Mouse (Mus musculus): Measurements from ENCODE around the gene Gch1. TPM values are rescaled to one million over a fixed set of nuclear protein-coding genes. Genes with fewer than 3 reads are reported as not detected.
"Not testable (repeated sequence)": the region's sequence is repeated elsewhere in the genome, so short reads cannot be mapped to it uniquely, and the experiment has no call there.

Gene Gch1
- polyA plus RNA-seq, 1 experiment from 2014 or later: 2.2 TPM

DNA sequence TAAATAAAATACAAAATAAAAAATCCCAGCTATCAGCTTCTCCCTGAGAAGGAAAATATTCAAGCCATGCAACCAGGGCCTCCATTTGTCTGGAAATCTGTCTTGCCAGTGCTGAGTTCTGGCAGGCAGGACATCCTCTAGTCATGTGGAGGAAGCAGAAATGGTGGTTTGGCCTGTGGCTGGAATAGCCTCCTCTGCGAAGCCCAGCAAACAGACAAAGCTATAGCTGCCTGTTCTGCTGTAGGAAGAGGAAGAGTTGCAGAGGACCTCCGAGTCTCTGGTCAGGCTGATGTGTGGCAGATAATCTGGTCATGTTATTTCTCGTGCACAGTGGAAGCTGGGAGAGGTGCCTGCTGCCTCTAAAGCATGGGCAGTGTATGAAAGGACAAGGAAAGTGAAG, 50.4 kb downstream of the Gch1 start:
- 87% methylated on average over 3 of the region's 3 CpGs for WGBS
- Histone ChIP-seq H3K4me2 (replicated peaks) (no peak overlapping the region), H3K27me3 (replicated peaks) (no peaks in the 10 kb centered on the region), H3K4me1 (no peaks in the 10 kb centered on the region), H3K9me3 (no peaks in the 10 kb centered on the region), H3K27ac (no peak overlapping the region), H3K36me3 (no peaks in the 10 kb centered on the region), H3K9ac (no peak overlapping the region), H3K4me3 (no peak overlapping the region)
- ATAC-seq (ENCODE audit: low FRiP score, low read depth): no peak

DNA sequence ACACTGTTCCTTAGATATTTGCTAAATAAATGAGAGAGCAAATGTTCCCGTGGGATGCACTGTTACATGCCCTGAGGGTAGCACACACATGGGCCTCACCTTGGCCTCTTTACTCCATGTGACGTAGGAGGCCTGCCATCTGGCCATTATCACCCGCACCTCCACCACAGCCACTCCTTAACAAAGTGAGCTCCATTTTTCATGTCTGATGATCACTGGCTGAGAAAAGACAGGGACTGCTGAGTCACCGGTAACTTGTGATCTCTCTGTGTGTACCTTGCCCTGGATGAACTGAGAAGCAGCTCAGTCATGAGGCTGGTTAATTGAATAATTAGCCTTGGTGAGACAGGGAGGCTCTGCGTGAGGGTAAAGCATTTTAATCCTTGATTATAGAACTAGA, 52.6 kb downstream of the Gch1 start:
- no peak for ATAC-seq (ENCODE audit: low FRiP score, low read depth)
- no peak overlapping the region for H3K4me2 ChIP-seq (replicated peaks)
- no peaks in the 10 kb centered on the region for H3K4me1 ChIP-seq
- H3K4me3 ChIP-seq: no peak overlapping the region
- H3K27me3 ChIP-seq (replicated peaks): no peaks in the 10 kb centered on the region
- no peak overlapping the region for H3K27ac ChIP-seq
- no peaks in the 10 kb centered on the region for H3K9me3 ChIP-seq
- H3K9ac ChIP-seq: no peak overlapping the region
- 87% methylated on average over 5 of the region's 5 CpGs for WGBS
- H3K36me3 ChIP-seq: no peaks in the 10 kb centered on the region

- Histone ChIP-seq H3K9me3 (no peaks in the 10 kb centered on the region), H3K9ac (no peak overlapping the region), H3K4me2 (replicated peaks) (no peak overlapping the region), H3K36me3 (no peaks in the 10 kb centered on the region), H3K27me3 (replicated peaks) (no peaks in the 10 kb centered on the region), H3K27ac (no peak overlapping the region), H3K4me3 (no peak overlapping the region), H3K4me1 (no peaks in the 10 kb centered on the region)
- no peak for ATAC-seq (ENCODE audit: low FRiP score, low read depth)
- 81% methylated on average over 10 of the region's 10 CpGs for WGBS
Observed at GRCm38 (mm10) chr14:47133948-47134347, 55.3 kb downstream of the Gch1 start.

DNA sequence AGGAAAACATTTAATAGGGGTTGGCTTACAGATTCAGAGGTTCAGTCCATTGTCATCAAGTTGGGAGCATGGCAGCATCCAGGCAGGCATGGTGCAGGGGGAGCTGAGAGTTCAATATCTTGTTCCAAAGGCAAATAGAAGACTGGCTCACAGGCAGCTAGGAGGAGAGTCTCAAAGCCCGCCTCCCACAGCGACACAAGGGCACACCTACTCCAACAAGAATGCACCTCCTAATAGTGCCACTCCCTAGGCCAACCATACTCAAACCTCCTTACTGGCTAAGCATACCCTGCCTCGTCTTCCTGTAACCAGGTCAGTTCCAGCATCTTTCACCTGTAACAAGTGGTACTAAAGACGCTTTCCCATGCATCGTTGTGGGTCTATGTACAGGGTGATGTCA, 61.2 kb downstream of the Gch1 start:
- Histone ChIP-seq H3K4me1 (no peaks in the 10 kb centered on the region), H3K9me3 (0 out of 2 replicates have a peak, but pooled peaks cover 3% of the 10 kb centered on the region), H3K27ac (no peak overlapping the region), H3K4me3 (no peak overlapping the region), H3K36me3 (no peaks in the 10 kb centered on the region), H3K4me2 (replicated peaks) (no peak overlapping the region), H3K27me3 (replicated peaks) (no peaks in the 10 kb centered on the region), H3K9ac (no peak overlapping the region)
- WGBS: 93% methylated on average over 5 of the region's 5 CpGs
- no peak for ATAC-seq (ENCODE audit: low FRiP score, low read depth)

- Histone ChIP-seq H3K27ac (no peak overlapping the region), H3K4me1 (no peaks in the 10 kb centered on the region), H3K27me3 (replicated peaks) (no peaks in the 10 kb centered on the region), H3K9ac (no peak overlapping the region), H3K4me2 (replicated peaks) (no peak overlapping the region), H3K4me3 (no peak overlapping the region), H3K36me3 (no peaks in the 10 kb centered on the region), H3K9me3 (no peaks in the 10 kb centered on the region)
- no peak for ATAC-seq (ENCODE audit: low FRiP score, low read depth)
- 80% methylated on average over 7 of the region's 7 CpGs for WGBS
Observed at GRCm38 (mm10) chr14:47117522-47117921, 71.7 kb downstream of the Gch1 start.

DNA sequence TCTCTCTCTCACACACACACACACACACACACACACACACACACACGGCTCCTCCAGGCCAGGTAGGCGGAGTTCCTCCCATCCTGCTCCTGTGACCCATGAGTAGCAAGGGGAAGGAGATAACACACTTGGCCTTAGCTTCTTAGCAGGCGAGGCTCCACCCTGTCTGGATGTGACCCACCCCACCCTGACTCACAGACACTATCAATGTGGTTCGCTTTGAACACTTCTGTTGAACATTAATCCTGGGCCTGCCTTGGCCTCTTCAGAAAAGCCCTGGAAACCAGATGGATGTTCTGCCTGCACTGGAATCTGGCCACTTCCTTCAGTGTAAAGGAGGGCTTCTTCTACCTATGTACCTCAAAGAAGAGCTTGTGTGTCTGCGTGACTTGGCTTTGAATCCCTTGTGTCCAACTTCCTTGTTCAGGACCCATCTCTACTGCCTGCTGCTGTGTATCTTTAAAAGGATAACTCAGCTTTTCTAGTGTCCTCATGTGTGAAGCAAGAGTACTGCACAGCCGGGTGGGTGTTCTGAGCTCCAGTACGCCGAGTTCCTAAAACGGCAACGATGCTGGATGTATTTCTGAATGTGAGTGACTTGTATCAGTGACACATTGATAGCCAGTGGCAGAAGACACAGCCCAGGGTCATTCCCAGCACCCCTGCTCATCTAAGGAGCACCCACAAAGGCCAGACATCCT, 73.0 kb downstream of the Gch1 start:
- no peaks in the 10 kb centered on the region for H3K9me3 ChIP-seq
- WGBS: 88% methylated on average over 9 of the region's 10 CpGs
- H3K4me2 ChIP-seq (replicated peaks): no peak overlapping the region
- no peak overlapping the region for H3K9ac ChIP-seq
- no peaks in the 10 kb centered on the region for H3K36me3 ChIP-seq
- H3K4me3 ChIP-seq: no peak overlapping the region
- H3K27ac ChIP-seq: no peak overlapping the region
- no peaks in the 10 kb centered on the region for H3K4me1 ChIP-seq
- no peaks in the 10 kb centered on the region for H3K27me3 ChIP-seq (replicated peaks)
- ATAC-seq (ENCODE audit: low FRiP score, low read depth): no peak

GRCm38 (mm10) chr14:47115154-47115553, 74.1 kb downstream of the Gch1 start:
- no peak for ATAC-seq (ENCODE audit: low FRiP score, low read depth)
- H3K4me2 ChIP-seq (replicated peaks): no peak overlapping the region
- H3K4me1 ChIP-seq: no peaks in the 10 kb centered on the region
- no peaks in the 10 kb centered on the region for H3K9me3 ChIP-seq
- WGBS: 62% methylated on average over 9 of the region's 9 CpGs
- no peak overlapping the region for H3K27ac ChIP-seq
- no peaks in the 10 kb centered on the region for H3K36me3 ChIP-seq
- H3K27me3 ChIP-seq (replicated peaks): no peaks in the 10 kb centered on the region
- H3K4me3 ChIP-seq: no peak overlapping the region
- H3K9ac ChIP-seq: no peak overlapping the region

GRCm38 (mm10) chr14:47111341-47111740, 77.9 kb downstream of the Gch1 start:
- Histone ChIP-seq H3K36me3 (no peaks in the 10 kb centered on the region), H3K27me3 (replicated peaks) (no peaks in the 10 kb centered on the region), H3K9me3 (no peaks in the 10 kb centered on the region), H3K9ac (no peak overlapping the region), H3K4me3 (no peak overlapping the region), H3K27ac (no peak overlapping the region), H3K4me1 (no peaks in the 10 kb centered on the region), H3K4me2 (replicated peaks) (no peak overlapping the region)
- ATAC-seq (ENCODE audit: low FRiP score, low read depth): no peak
- 53% methylated on average over 9 of the region's 9 CpGs for WGBS

DNA sequence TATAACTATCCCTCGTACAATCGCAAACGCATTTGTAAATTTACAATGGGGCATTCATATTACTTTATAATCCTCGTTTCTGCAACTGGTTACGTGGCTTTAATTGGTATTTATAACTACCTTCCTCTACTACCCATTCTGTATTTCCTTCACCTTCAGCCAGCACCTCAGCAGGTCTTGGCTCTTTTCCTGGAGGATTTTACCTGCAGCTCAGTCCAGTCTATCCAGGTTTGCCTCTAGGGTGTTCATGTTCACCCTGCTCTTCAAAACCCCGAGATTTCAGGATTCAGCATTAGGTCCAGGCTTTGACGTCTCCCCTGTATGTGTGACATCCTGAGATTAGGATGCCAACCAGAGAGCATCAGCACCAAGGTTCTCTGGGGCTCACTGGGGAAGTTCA, 78.8 kb downstream of the Gch1 start:
- WGBS: 92% methylated on average over 7 of the region's 7 CpGs
- H3K36me3 ChIP-seq; H3K27ac ChIP-seq; H3K4me3 ChIP-seq; H3K4me2 ChIP-seq (replicated peaks); H3K9me3 ChIP-seq; H3K27me3 ChIP-seq (replicated peaks); ATAC-seq (ENCODE audit: low FRiP score, low read depth); H3K4me1 ChIP-seq; H3K9ac ChIP-seq: not testable (repeated sequence)

- 83% methylated on average over 3 of the region's 3 CpGs for WGBS
- Histone ChIP-seq H3K9me3 (no peaks in the 10 kb centered on the region), H3K9ac (no peak overlapping the region), H3K4me3 (no peak overlapping the region), H3K4me2 (replicated peaks) (no peak overlapping the region), H3K36me3 (no peaks in the 10 kb centered on the region), H3K27ac (no peak overlapping the region), H3K4me1 (no peaks in the 10 kb centered on the region), H3K27me3 (replicated peaks) (no peaks in the 10 kb centered on the region)
- no peak for ATAC-seq (ENCODE audit: low FRiP score, low read depth)
Observed at GRCm38 (mm10) chr14:47107461-47107860, 81.8 kb downstream of the Gch1 start.

GRCm38 (mm10) chr14:47105755-47106154, 83.5 kb downstream of the Gch1 start:
- H3K4me2 ChIP-seq (replicated peaks): no peak overlapping the region
- no peaks in the 10 kb centered on the region for H3K36me3 ChIP-seq
- no peaks in the 10 kb centered on the region for H3K4me1 ChIP-seq
- H3K4me3 ChIP-seq: no peak overlapping the region
- no peak overlapping the region for H3K27ac ChIP-seq
- WGBS: 95% methylated on average over 3 of the region's 3 CpGs
- no peaks in the 10 kb centered on the region for H3K27me3 ChIP-seq (replicated peaks)
- no peaks in the 10 kb centered on the region for H3K9me3 ChIP-seq
- no peak for ATAC-seq (ENCODE audit: low FRiP score, low read depth)
- no peak overlapping the region for H3K9ac ChIP-seq

DNA sequence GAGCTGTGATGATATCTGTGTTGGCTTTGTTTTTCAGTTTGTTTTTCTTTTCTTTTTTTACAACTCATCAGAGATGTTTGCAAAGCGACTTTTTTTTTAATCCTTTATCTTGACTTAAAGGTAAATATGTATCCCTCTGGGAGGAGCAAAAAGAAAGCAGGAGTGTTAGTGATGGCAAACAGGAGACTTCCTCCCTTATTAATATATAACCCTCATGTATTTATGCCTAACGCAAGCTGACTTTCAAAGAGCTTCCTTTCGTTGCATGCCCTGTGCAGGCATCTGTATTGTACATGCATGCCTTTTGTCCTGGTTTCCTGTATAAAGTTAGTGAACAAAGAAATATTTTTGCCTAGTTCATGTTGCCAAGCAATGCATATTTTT, 84.0 kb downstream of the Gch1 start:
- Histone ChIP-seq H3K4me2 (replicated peaks) (no peak overlapping the region), H3K4me1 (no peaks in the 10 kb centered on the region), H3K9me3 (no peaks in the 10 kb centered on the region), H3K27me3 (replicated peaks) (no peaks in the 10 kb centered on the region), H3K9ac (no peak overlapping the region), H3K27ac (no peak overlapping the region), H3K36me3 (no peaks in the 10 kb centered on the region), H3K4me3 (no peak overlapping the region)
- WGBS: 86% methylated on average over 3 of the region's 3 CpGs
- no peak for ATAC-seq (ENCODE audit: low FRiP score, low read depth)
